Mouse (Mus musculus) forelimb bud, embryonic 11.5 days (tissue): ENCODE results near the gene Syt9.
A peak's percentile ranks its signal among the peaks of the same experiment; 100 is the strongest.

Experiments used
- DNase-seq: peaks from one replicate; pipeline ENCODE4 v3.0.0-alpha.2; 2012; ENCODE audit warnings: low read depth, low spot score

The Syt9 gene

GRCm38 (mm10) chr7:107370232-107371125, at the start of gene Syt9:
Gene Syt9 (plus strand): TSS chr7:107370728.
- peak; percentile 20 for DNase-seq

- no peak for DNase-seq
Observed at GRCm38 (mm10) chr7:107339013-107339412, 31.5 kb upstream of the Syt9 start.

- no peak for DNase-seq
Observed at GRCm38 (mm10) chr7:107339560-107340057, 30.9 kb upstream of the Syt9 start.

- no peak for DNase-seq
Observed at GRCm38 (mm10) chr7:107340221-107340620, 30.3 kb upstream of the Syt9 start.

GRCm38 (mm10) chr7:107341519-107342190, 28.9 kb upstream of the Syt9 start:
- no peak for DNase-seq

- DNase-seq, result no peak
Observed at GRCm38 (mm10) chr7:107349201-107349600, 21.3 kb upstream of the Syt9 start.

- no peak for DNase-seq
Observed at GRCm38 (mm10) chr7:107362153-107362552, 8.4 kb upstream of the Syt9 start.

GRCm38 (mm10) chr7:107362634-107363033, 7.9 kb upstream of the Syt9 start:
- no peak for DNase-seq

- no peak for DNase-seq
Observed at GRCm38 (mm10) chr7:107371126-107371920, 795 bp downstream of the Syt9 start.

GRCm38 (mm10) chr7:107380562-107380961, 10.0 kb downstream of the Syt9 start:
- DNase-seq, result no peak

- no peak for DNase-seq
Observed at GRCm38 (mm10) chr7:107389604-107390003, 19.1 kb downstream of the Syt9 start.

- DNase-seq, result peak; percentile 44
Observed at GRCm38 (mm10) chr7:107392749-107393148, 22.2 kb downstream of the Syt9 start.

GRCm38 (mm10) chr7:107400061-107400799, 29.7 kb downstream of the Syt9 start:
- DNase-seq, result no peak

- DNase-seq, result no peak
Observed at GRCm38 (mm10) chr7:107403261-107403660, 32.7 kb downstream of the Syt9 start.

- no peak for DNase-seq
Observed at GRCm38 (mm10) chr7:107414928-107415327, 44.4 kb downstream of the Syt9 start.

- DNase-seq, result peak; percentile 19
Observed at GRCm38 (mm10) chr7:107417043-107417850, 46.7 kb downstream of the Syt9 start.

- DNase-seq, result no peak
Observed at GRCm38 (mm10) chr7:107437381-107437780, 66.9 kb downstream of the Syt9 start.

GRCm38 (mm10) chr7:107444579-107444978, 74.1 kb downstream of the Syt9 start:
- no peak for DNase-seq

- no peak for DNase-seq
Observed at GRCm38 (mm10) chr7:107454660-107455059, 84.1 kb downstream of the Syt9 start.

- DNase-seq, result no peak
Observed at GRCm38 (mm10) chr7:107455118-107455521, 84.6 kb downstream of the Syt9 start.
